8 mouse cellular contexts compared by ENCODE assay signal in the genomic region with DNA sequence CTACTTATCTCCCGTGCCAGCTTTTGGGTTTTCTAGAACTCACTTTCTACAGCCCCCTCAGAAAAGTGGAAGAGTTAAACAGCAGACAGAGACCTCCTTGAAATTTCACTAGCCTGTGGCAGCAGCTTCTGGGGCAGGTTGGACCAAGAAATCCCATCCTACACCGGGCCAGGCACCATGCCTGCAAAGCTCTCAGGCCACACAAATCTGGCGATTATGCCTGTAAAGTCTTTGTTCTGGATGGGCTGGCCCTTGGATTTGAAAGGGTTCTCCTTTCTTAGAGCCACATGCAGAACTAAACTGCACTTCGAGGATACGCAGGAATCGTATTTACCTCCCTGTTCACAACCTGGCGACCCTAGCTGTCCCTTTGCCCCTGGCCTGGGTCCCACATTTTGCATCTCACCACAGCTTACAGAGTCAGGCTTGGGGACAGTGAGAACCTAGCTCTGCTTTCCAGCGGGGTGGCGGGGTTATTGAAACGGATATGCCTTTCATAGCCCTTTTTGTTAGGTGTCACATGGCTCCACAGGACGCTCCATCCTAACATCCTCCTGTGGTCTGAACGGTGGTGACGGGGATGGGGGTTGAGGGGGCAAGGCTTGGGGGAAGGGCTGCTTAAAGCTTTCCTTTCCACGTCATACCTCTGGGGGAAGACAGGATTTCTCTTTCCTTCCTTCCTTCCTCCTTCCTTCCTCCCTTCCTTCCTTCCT.
DNase-seq lines count a peak whose midpoint lies in the region; ATAC-seq and TF ChIP-seq lines count a peak whose summit lies in the region.

No protein-coding gene starts in this region.

- 0 out of 2 replicates have a peak, but pooled peaks cover 5% of the 10 kb centered on the region for H3K27me3 ChIP-seq in lung, postnatal 0 days (replicated peaks; ENCODE audit: insufficient read depth, low read length)
- 0 out of 2 replicates have a peak, but pooled peaks cover 3% of the 10 kb centered on the region for H3K27me3 ChIP-seq in stomach, postnatal 0 days (ENCODE audit: control insufficient read depth, insufficient read depth, low read length)

- peak overlapping the region; percentile 54 for H3K4me2 ChIP-seq in lung, postnatal 0 days (replicated peaks; ENCODE audit: low read depth, low read length)
- H3K4me2 ChIP-seq in stomach, postnatal 0 days (replicated peaks; ENCODE audit: low read depth) = peak overlapping the region; percentile 58

- H3K9me3 ChIP-seq in lung, postnatal 0 days (ENCODE audit: low read length) = no peaks in the 10 kb centered on the region
- H3K9me3 ChIP-seq in stomach, postnatal 0 days (ENCODE audit: control insufficient read depth, low read length) = no peaks in the 10 kb centered on the region

- no peak for TF ChIP-seq CTCF in gastrocnemius, adult 2 months (IDR thresholded peaks at IDR 0.05)
- no peak for TF ChIP-seq CTCF in lung, postnatal 0 days (IDR thresholded peaks at IDR 0.05)
- no peak for TF ChIP-seq CTCF in stomach, postnatal 0 days (IDR thresholded peaks at IDR 0.05; ENCODE audit: low read depth)

- H3K4me1 ChIP-seq in lung, postnatal 0 days (ENCODE audit: insufficient read depth, low read depth, low read length) = peaks cover 4% of the 10 kb centered on the region; the same call in 1 of the 2 replicates
- H3K4me1 ChIP-seq in stomach, postnatal 0 days (replicated peaks; ENCODE audit: control insufficient read depth, insufficient read depth) = no peaks in the 10 kb centered on the region

- H3K27ac ChIP-seq in gastrocnemius, adult 2 months = peak overlapping the region; percentile 56; the same call in 1 of the 2 replicates
- no peak overlapping the region for H3K27ac ChIP-seq in lung, postnatal 0 days (ENCODE audit: low read length)
- H3K27ac ChIP-seq in stomach, postnatal 0 days (replicated peaks) = no peak overlapping the region

- no peak overlapping the region for H3K9ac ChIP-seq in lung, postnatal 0 days (replicated peaks; ENCODE audit: low read depth)
- H3K9ac ChIP-seq in stomach, postnatal 0 days (ENCODE audit: low read length) = no peak overlapping the region

- DNase-seq in gastrocnemius, adult 2 months = no peak
- DNase-seq in gastrocnemius, postnatal 36 days = no peak
- peak; percentile 11 for DNase-seq in brain, adult 2 months (ENCODE audit: low read depth, low spot score)
- DNase-seq in heart, adult 9 months (ENCODE audit: low spot score in 2 of 2) = peak; percentile 19 to 32
- peak; percentile 25 for DNase-seq in kidney, adult 18-20 months
- DNase-seq in lung, postnatal 0 days (ENCODE audit: low spot score) = peak; percentile 25
- peak; percentile 22 for DNase-seq in stomach, postnatal 0 days (ENCODE audit: low spot score)
- DNase-seq in spleen, adult 12 weeks (ENCODE audit: low spot score) = no peak

- ATAC-seq in lung, postnatal 0 days = peak; percentile 38
- ATAC-seq in stomach, postnatal 0 days (ENCODE audit: low FRiP score, low TSS enrichment) = peak; percentile 49; the same call in 1 of the 2 replicates

- intact Hi-C loops in gastrocnemius, adult 2 months (cut with DNase I) = loop anchor here (2.0 kb wide), 4 partner anchors 82 to 352 kb away; no protein-coding TSS in a partner anchor
- intact Hi-C loops in gastrocnemius, postnatal 36 days (cut with DNase I) = loop anchor here (2.0 to 5.0 kb wide), 4 partner anchors 87 to 352 kb away; no protein-coding TSS in a partner anchor

- peak overlapping the region; percentile 65 for H3K4me3 ChIP-seq in gastrocnemius, adult 2 months
- H3K4me3 ChIP-seq in lung, postnatal 0 days (ENCODE audit: low read depth, low read length) = peak overlapping the region; percentile 28
- H3K4me3 ChIP-seq in stomach, postnatal 0 days (ENCODE audit: low read depth, low read length) = 0 out of 2 replicates have a peak overlapping the region, but pooled peaks have one; percentile 10

- no peak for TF ChIP-seq EP300 in lung, postnatal 0 days (IDR thresholded peaks at IDR 0.05)
- no peak for TF ChIP-seq EP300 in stomach, postnatal 0 days (optimal IDR thresholded peaks at IDR 0.05)

- WGBS in lung, postnatal 0 days = 29% methylated on average over 14 of the region's 14 CpGs
- WGBS in stomach, postnatal 0 days = 26% methylated on average over 14 of the region's 14 CpGs

- no peaks in the 10 kb centered on the region for H3K36me3 ChIP-seq in lung, postnatal 0 days (ENCODE audit: insufficient read depth, low read length)
- H3K36me3 ChIP-seq in stomach, postnatal 0 days (ENCODE audit: control insufficient read depth, insufficient read depth, low read length) = no peaks in the 10 kb centered on the region

Comparison
In these comparisons a context has a peak if more than half of its experiments do, and no peak if none do; other contexts are left out.
1. DNase-seq: peak in brain, adult 2 months (single experiment), heart, adult 9 months (2 of 2), kidney, adult 18-20 months (single experiment), lung, postnatal 0 days (single experiment) and stomach, postnatal 0 days (single experiment); none in gastrocnemius, adult 2 months (single experiment), gastrocnemius, postnatal 36 days (0 of 2) and spleen, adult 12 weeks (single experiment).
2. H3K4me3 ChIP-seq: peak in every context shown above with its lines; median percentile 65 in gastrocnemius, adult 2 months; 28 in lung, postnatal 0 days; 10 in stomach, postnatal 0 days.